Mouse (Mus musculus) embryonic facial prominence, embryonic 11.5 days (tissue): ENCODE measurements at regions not wholly inside any gene's neighbourhood (a gene's known extent, or its start where the extent isn't known, plus 50 kb on each side); places are given as distances from the start of the nearest gene placed in this dataset.
"Not testable (repeated sequence)": the region's sequence is repeated elsewhere in the genome, so short reads cannot be mapped to it uniquely, and the experiment has no call there.

ENCODE experiments used
- ATAC-seq: fragments of 200-750 bp; cut with Nextera tagmentation; replicated peaks from 2 replicates; pipeline ENCODE4 v1.8.0; 2017; ENCODE audit warnings: low read depth; ENCODE audit not compliant: insufficient number of reproducible peaks, low FRiP score, low TSS enrichment
- DNase-seq: peaks from one replicate; pipeline ENCODE4 v3.0.0-alpha.2; 2015; ENCODE audit warnings: low spot score
- H3K27ac ChIP-seq: fragments of 300-500 bp; sonication (generic); replicated peaks from 2 replicates; pipeline ENCODE4 v1.5.1; 2014; ENCODE audit warnings: mild to moderate bottlenecking, low read depth, low read length, control low read depth
- H3K27me3 ChIP-seq: fragments of 300-500 bp; sonication (generic); 2 replicates; pipeline ENCODE4 v1.6.1; 2014; ENCODE audit warnings: mild to moderate bottlenecking, low read length, moderate library complexity, mixed read lengths; ENCODE audit not compliant: control insufficient read depth, insufficient read depth
- H3K36me3 ChIP-seq: fragments of 300-500 bp; sonication (generic); replicated peaks from 2 replicates; pipeline ENCODE4 v1.6.1; 2014; ENCODE audit warnings: low read depth, mild to moderate bottlenecking, low read length, moderate library complexity, mixed read lengths; ENCODE audit not compliant: control insufficient read depth, insufficient read depth
- H3K4me1 ChIP-seq: fragments of 300-500 bp; sonication (generic); 2 replicates; pipeline ENCODE4 v1.6.1; 2014; ENCODE audit warnings: low read length, mixed read lengths; ENCODE audit not compliant: control insufficient read depth, insufficient read depth
- H3K4me2 ChIP-seq: fragments of 300-500 bp; sonication (generic); 2 replicates; pipeline ENCODE4 v1.6.1; 2014; ENCODE audit warnings: low read depth, mild to moderate bottlenecking, control low read depth, low read length, moderate library complexity
- H3K4me3 ChIP-seq: fragments of 300-500 bp; sonication (generic); 2 replicates; pipeline ENCODE4 v1.5.1; 2014; ENCODE audit warnings: low read depth, low read length, control low read depth
- H3K9ac ChIP-seq: fragments of 300-500 bp; sonication (generic); replicated peaks from 2 replicates; pipeline ENCODE4 v1.6.1; 2014; ENCODE audit warnings: mild to moderate bottlenecking, control low read depth, low read length
- H3K9me3 ChIP-seq: fragments of 300-500 bp; sonication (generic); replicated peaks from 2 replicates; pipeline ENCODE4 v1.6.1; 2016; ENCODE audit warnings: mild to moderate bottlenecking, low read length, inconsistent platforms, mixed read lengths; ENCODE audit not compliant: control insufficient read depth
- WGBS: fragments of 180-500 bp; shearing (Covaris S2); extraction: QIAGEN DNeasy Blood & Tissue Kit; methylation state at CpG from one replicate; pipeline ENCODE4 v1.1.7; 2014; 5-methylcytosine and 5-hydroxymethylcytosine counted together

- 83% methylated on average over 3 of the region's 3 CpGs for whole genome bisulfite sequencing
These were observed 431.9 kb upstream of the Slc35b3 start for GRCm38 (mm10) chr13:39392589-39392988.

GRCm38 (mm10) chr13:39392151-39392550 is 431.5 kb upstream of the Slc35b3 start:
- not testable (repeated sequence) for H3K9me3 ChIP-seq, H3K27me3 ChIP-seq, H3K36me3 ChIP-seq, ATAC-seq, H3K4me3 ChIP-seq, DNase-seq, H3K27ac ChIP-seq, H3K4me1 ChIP-seq, H3K9ac ChIP-seq, H3K4me2 ChIP-seq
- 78% methylated on average over 1 of the region's 1 CpGs for WGBS

More at GRCm38 (mm10) chr13:39392589-39392988, 431.9 kb upstream of the Slc35b3 start:
- Histone ChIP-seq H3K27me3 (no peaks in the 10 kb centered on the region), H3K4me1 (no peaks in the 10 kb centered on the region), H3K4me2 (no peak overlapping the region), H3K9ac (no peak overlapping the region), H3K4me3 (no peak overlapping the region), H3K27ac (no peak overlapping the region), H3K36me3 (no peaks in the 10 kb centered on the region), H3K9me3 (no peaks in the 10 kb centered on the region)
- ATAC-seq (no peak), DNase-seq (no peak)

- Histone ChIP-seq H3K36me3 (no peaks in the 10 kb centered on the region), H3K9me3 (no peaks in the 10 kb centered on the region), H3K4me3 (no peak overlapping the region), H3K9ac (no peak overlapping the region), H3K27ac (no peak overlapping the region), H3K27me3 (no peaks in the 10 kb centered on the region), H3K4me1 (no peaks in the 10 kb centered on the region), H3K4me2 (no peak overlapping the region)
- no peak for DNase-seq
- WGBS = 86% methylated on average over 8 of the region's 8 CpGs
- ATAC-seq = no peak
These were observed 416.0 kb upstream of the Slc35b3 start for GRCm38 (mm10) chr13:39376677-39377076.

- no peak for ATAC-seq
- Histone ChIP-seq H3K9me3 (no peaks in the 10 kb centered on the region), H3K27ac (no peak overlapping the region), H3K4me1 (no peaks in the 10 kb centered on the region), H3K9ac (no peak overlapping the region), H3K4me2 (no peak overlapping the region), H3K4me3 (no peak overlapping the region), H3K36me3 (no peaks in the 10 kb centered on the region), H3K27me3 (no peaks in the 10 kb centered on the region)
- no peak for DNase-seq
- 88% methylated on average over 6 of the region's 6 CpGs for WGBS
These were observed 415.6 kb upstream of the Slc35b3 start for GRCm38 (mm10) chr13:39376269-39376668.

- WGBS = 77% methylated on average over 3 of the region's 3 CpGs
- no peaks in the 10 kb centered on the region for H3K4me1 ChIP-seq
- no peak overlapping the region for H3K27ac ChIP-seq
- H3K27me3 ChIP-seq = no peaks in the 10 kb centered on the region
- H3K9me3 ChIP-seq = no peaks in the 10 kb centered on the region
- DNase-seq (no peak), ATAC-seq (no peak)
- no peak overlapping the region for H3K4me3 ChIP-seq
- H3K36me3 ChIP-seq = no peaks in the 10 kb centered on the region
- no peak overlapping the region for H3K9ac ChIP-seq
- H3K4me2 ChIP-seq = no peak overlapping the region
These were observed 411.9 kb upstream of the Slc35b3 start for GRCm38 (mm10) chr13:39372565-39372964.

GRCm38 (mm10) chr13:39363637-39364036 is 403.0 kb upstream of the Slc35b3 start:
- H3K4me2 ChIP-seq = no peak overlapping the region
- no peaks in the 10 kb centered on the region for H3K4me1 ChIP-seq
- no peak overlapping the region for H3K4me3 ChIP-seq
- no peak overlapping the region for H3K27ac ChIP-seq
- H3K36me3 ChIP-seq = no peaks in the 10 kb centered on the region
- no peak for DNase-seq
- no peaks in the 10 kb centered on the region for H3K27me3 ChIP-seq
- no peak overlapping the region for H3K9ac ChIP-seq
- 50% methylated on average over 4 of the region's 4 CpGs for WGBS
- H3K9me3 ChIP-seq = no peaks in the 10 kb centered on the region
- ATAC-seq = no peak

GRCm38 (mm10) chr13:39362536-39362935 is 401.9 kb upstream of the Slc35b3 start:
- 78% methylated on average over 13 of the region's 13 CpGs for WGBS

GRCm38 (mm10) chr13:39351606-39352005 is 390.9 kb upstream of the Slc35b3 start:
- no peak for DNase-seq
- no peak for ATAC-seq
- 69% methylated on average over 2 of the region's 2 CpGs for WGBS
- Histone ChIP-seq H3K27ac (no peak overlapping the region), H3K4me3 (no peak overlapping the region), H3K4me1 (no peaks in the 10 kb centered on the region), H3K9ac (no peak overlapping the region), H3K9me3 (no peaks in the 10 kb centered on the region), H3K36me3 (no peaks in the 10 kb centered on the region), H3K27me3 (no peaks in the 10 kb centered on the region), H3K4me2 (no peak overlapping the region)

More at GRCm38 (mm10) chr13:39362536-39362935, 401.9 kb upstream of the Slc35b3 start:
- H3K4me2 ChIP-seq = no peak overlapping the region
- no peaks in the 10 kb centered on the region for H3K9me3 ChIP-seq
- H3K4me3 ChIP-seq = no peak overlapping the region
- no peaks in the 10 kb centered on the region for H3K36me3 ChIP-seq
- DNase-seq = no peak
- H3K27me3 ChIP-seq = no peaks in the 10 kb centered on the region
- H3K4me1 ChIP-seq = no peaks in the 10 kb centered on the region
- H3K9ac ChIP-seq = no peak overlapping the region
- ATAC-seq = no peak
- H3K27ac ChIP-seq = no peak overlapping the region
